Mouse (Mus musculus): Measurements from ENCODE around the gene Nit2. TPM values are rescaled to one million over a fixed set of nuclear protein-coding genes. Genes with fewer than 3 reads are reported as not detected.

The Nit2 gene
- polyA plus RNA-seq, 1 experiment from 2014 or later, result 47.0 TPM

DNA sequence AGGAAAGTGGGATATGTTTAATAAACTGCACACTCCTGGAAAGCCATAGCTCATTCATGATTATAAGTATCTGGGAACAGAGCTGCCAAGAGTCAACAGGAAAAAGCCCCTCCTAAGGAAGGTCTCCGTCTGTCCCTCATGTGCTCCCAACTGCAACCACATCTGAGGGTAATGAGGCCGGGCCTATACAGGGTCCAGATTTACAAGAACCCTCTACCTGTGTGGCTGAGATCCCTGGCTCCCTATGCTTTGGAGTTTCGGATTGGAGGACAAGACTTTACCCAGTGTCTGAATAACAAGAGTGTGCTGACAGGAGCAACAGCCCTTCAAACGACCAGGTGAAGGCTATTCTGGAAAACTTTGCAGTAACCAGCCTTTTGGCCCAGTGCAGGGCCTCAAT lies 9.4 kb downstream of the Nit2 start:
- Histone ChIP-seq H3K27me3 (no peaks in the 10 kb centered on the region), H3K27ac (replicated peaks) (no peak overlapping the region), H3K36me3 (peaks cover 65% of the 10 kb centered on the region), H3K9me3 (no peaks in the 10 kb centered on the region), H3K4me3 (no peak overlapping the region), H3K4me2 (no peak overlapping the region), H3K9ac (no peak overlapping the region), H3K4me1 (replicated peaks) (no peaks in the 10 kb centered on the region)
- 76% methylated on average over 4 of the region's 4 CpGs for WGBS
- ATAC-seq (ENCODE audit: low read depth), result no peak

DNA sequence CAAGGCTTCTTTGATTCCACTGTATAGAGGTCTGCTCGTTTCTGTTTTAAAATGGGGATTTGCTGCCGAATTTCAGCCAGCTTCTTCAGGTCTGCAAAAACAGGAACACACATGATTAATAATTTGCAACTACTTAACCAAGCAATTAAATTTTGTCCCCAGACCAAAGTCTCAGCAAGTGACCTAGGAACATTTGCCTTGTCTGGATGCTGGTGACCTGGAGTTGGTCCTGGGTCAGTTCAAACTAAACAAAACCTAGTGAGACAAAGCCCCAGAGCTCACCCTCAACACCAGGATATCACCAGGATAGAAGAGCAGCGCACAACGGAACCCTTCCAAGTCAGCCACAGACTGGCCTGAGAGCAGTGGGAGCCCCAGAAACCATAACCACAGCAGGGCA lies 10.1 kb downstream of the Nit2 start:
- Histone ChIP-seq H3K4me3 (no peak overlapping the region), H3K4me2 (no peak overlapping the region), H3K9ac (no peak overlapping the region), H3K4me1 (replicated peaks) (no peaks in the 10 kb centered on the region), H3K27ac (replicated peaks) (no peak overlapping the region), H3K27me3 (no peaks in the 10 kb centered on the region), H3K36me3 (peaks cover 71% of the 10 kb centered on the region), H3K9me3 (no peaks in the 10 kb centered on the region)
- no peak for ATAC-seq (ENCODE audit: low read depth)
- WGBS, result 91% methylated on average over 4 of the region's 4 CpGs

GRCm38 (mm10) chr16:57155899-57156298 lies 11.2 kb downstream of the Nit2 start:
- Histone ChIP-seq H3K27me3 (no peaks in the 10 kb centered on the region), H3K27ac (replicated peaks) (no peak overlapping the region), H3K36me3 (peaks cover 68% of the 10 kb centered on the region), H3K4me2 (no peak overlapping the region), H3K4me3 (no peak overlapping the region), H3K9me3 (no peaks in the 10 kb centered on the region), H3K9ac (no peak overlapping the region), H3K4me1 (replicated peaks) (no peaks in the 10 kb centered on the region)
- no peak for ATAC-seq (ENCODE audit: low read depth)

- Histone ChIP-seq H3K36me3 (peaks cover 61% of the 10 kb centered on the region), H3K4me2 (no peak overlapping the region), H3K9ac (no peak overlapping the region), H3K27ac (replicated peaks) (no peak overlapping the region), H3K9me3 (no peaks in the 10 kb centered on the region), H3K4me3 (no peak overlapping the region), H3K4me1 (replicated peaks) (no peaks in the 10 kb centered on the region), H3K27me3 (no peaks in the 10 kb centered on the region)
- no peak for ATAC-seq (ENCODE audit: low read depth)
- 95% methylated on average over 4 of the region's 4 CpGs for WGBS
These were observed 15.7 kb downstream of the Nit2 start for GRCm38 (mm10) chr16:57151437-57151836.

GRCm38 (mm10) chr16:57144741-57145140 lies 22.4 kb downstream of the Nit2 start:
- Histone ChIP-seq H3K9me3 (no peaks in the 10 kb centered on the region), H3K27me3 (no peaks in the 10 kb centered on the region), H3K4me3 (no peak overlapping the region), H3K9ac (no peak overlapping the region), H3K4me2 (no peak overlapping the region), H3K4me1 (replicated peaks) (no peaks in the 10 kb centered on the region), H3K36me3 (peaks cover 57% of the 10 kb centered on the region), H3K27ac (replicated peaks) (no peak overlapping the region)
- ATAC-seq (ENCODE audit: low read depth), result no peak
- 92% methylated on average over 5 of the region's 5 CpGs for WGBS

GRCm38 (mm10) chr16:57133611-57134010 lies 33.5 kb downstream of the Nit2 start:
- no peak for ATAC-seq (ENCODE audit: low read depth)
- no peaks in the 10 kb centered on the region for H3K27me3 ChIP-seq
- H3K9me3 ChIP-seq, result no peaks in the 10 kb centered on the region
- H3K4me2 ChIP-seq, result no peak overlapping the region
- H3K4me3 ChIP-seq, result no peak overlapping the region
- H3K9ac ChIP-seq, result no peak overlapping the region
- 92% methylated on average over 6 of the region's 6 CpGs for whole genome bisulfite sequencing
- H3K27ac ChIP-seq (replicated peaks), result no peak overlapping the region
- peaks cover 33% of the 10 kb centered on the region for H3K36me3 ChIP-seq
- peaks cover 23% of the 10 kb centered on the region for H3K4me1 ChIP-seq (replicated peaks)

DNA sequence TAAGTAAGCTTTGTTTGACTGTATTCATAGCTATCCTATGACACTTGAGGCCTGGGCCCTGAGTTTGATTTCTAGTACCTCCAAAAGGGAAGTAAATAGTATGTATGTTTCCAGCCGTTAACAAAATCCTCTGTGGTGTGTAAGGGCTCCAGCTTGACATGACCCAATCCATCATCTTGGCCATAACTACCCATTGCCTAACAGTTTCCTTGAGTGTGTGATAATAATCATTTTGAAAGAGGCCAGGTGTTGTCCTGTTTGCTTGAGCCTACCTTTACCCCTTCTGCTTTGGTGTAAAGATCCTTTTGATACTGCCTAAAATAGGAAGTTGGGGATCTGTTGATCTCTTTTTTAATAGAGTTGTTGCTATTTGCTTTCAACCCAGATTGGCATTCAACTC lies 34.8 kb downstream of the Nit2 start:
- H3K36me3 ChIP-seq, result peaks cover 25% of the 10 kb centered on the region
- no peaks in the 10 kb centered on the region for H3K9me3 ChIP-seq
- ATAC-seq (ENCODE audit: low read depth), result no peak
- H3K9ac ChIP-seq, result no peak overlapping the region
- H3K27ac ChIP-seq (replicated peaks), result no peak overlapping the region
- no peaks in the 10 kb centered on the region for H3K27me3 ChIP-seq
- WGBS, result 79% methylated on average over 1 of the region's 1 CpGs
- H3K4me2 ChIP-seq, result no peak overlapping the region
- H3K4me3 ChIP-seq, result no peak overlapping the region
- peaks cover 23% of the 10 kb centered on the region for H3K4me1 ChIP-seq (replicated peaks)

GRCm38 (mm10) chr16:57131544-57131943 lies 35.6 kb downstream of the Nit2 start:
- H3K4me2 ChIP-seq, result no peak overlapping the region
- H3K36me3 ChIP-seq, result peaks cover 19% of the 10 kb centered on the region
- no peak overlapping the region for H3K27ac ChIP-seq (replicated peaks)
- peaks cover 23% of the 10 kb centered on the region for H3K4me1 ChIP-seq (replicated peaks)
- WGBS, result 31% methylated on average over 4 of the region's 4 CpGs
- ATAC-seq (ENCODE audit: low read depth), result peak; percentile 45; the same call in 1 of the 2 replicates
- no peaks in the 10 kb centered on the region for H3K27me3 ChIP-seq
- H3K4me3 ChIP-seq, result no peak overlapping the region
- no peaks in the 10 kb centered on the region for H3K9me3 ChIP-seq
- no peak overlapping the region for H3K9ac ChIP-seq

DNA sequence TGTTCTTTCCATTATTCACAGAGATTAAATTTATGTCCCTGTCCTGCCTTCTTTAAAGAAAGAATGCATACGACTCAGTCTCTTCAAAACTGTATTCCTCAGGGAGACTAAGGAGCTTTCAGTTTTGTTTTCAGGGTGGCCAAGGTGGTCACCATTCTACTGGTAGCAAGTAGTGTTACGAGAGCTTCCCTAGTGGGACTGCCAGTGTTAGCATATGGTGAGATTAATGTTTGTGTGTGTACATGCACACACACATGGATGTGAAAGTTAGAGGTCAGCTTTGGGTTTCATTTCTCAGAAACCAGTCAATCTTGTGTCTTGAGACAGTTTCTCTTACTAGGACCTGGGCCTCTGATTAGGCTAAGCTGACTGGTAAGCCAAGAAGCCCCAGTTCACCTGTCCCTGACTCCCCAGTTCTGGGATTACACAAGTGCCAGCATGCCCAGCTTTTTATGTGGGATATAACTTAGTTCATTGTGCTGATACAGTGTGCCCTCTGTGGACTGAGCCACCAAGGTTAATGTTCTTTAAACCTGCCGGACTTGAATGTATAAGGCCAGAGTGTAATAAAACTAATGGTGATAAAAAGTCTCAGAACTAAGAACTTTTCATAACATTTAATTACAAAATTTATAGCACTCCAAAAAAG lies 36.3 kb downstream of the Nit2 start:
- H3K4me1 ChIP-seq (replicated peaks), result peaks cover 23% of the 10 kb centered on the region
- ATAC-seq (ENCODE audit: low read depth), result 0 out of 2 replicates have a peak, but pooled peaks have one; percentile 28
- no peaks in the 10 kb centered on the region for H3K27me3 ChIP-seq
- no peaks in the 10 kb centered on the region for H3K9me3 ChIP-seq
- H3K9ac ChIP-seq, result no peak overlapping the region
- H3K27ac ChIP-seq (replicated peaks), result no peak overlapping the region
- H3K4me3 ChIP-seq, result no peak overlapping the region
- WGBS, result 42% methylated on average over 3 of the region's 3 CpGs
- H3K4me2 ChIP-seq, result no peak overlapping the region
- peaks cover 14% of the 10 kb centered on the region for H3K36me3 ChIP-seq

DNA sequence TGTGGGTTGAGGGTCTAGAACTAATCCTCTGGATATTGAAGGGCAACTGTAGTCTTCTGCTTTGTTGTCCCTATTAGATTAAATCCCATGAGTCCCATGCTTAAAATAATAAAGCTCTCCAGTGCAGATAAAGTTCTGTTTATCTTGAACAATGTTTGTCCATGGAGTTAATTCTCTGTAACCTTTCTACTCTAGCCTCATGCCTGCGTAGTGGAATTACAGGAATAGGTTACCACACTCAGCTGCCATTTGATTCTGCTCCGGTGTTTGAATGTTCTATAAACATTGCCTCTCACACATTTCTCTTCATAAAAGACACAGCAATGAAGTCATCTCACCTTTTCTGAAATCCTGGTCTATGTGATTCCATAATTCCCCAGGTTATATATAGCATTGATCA lies 39.3 kb downstream of the Nit2 start:
- no peak overlapping the region for H3K9ac ChIP-seq
- H3K4me2 ChIP-seq, result no peak overlapping the region
- 89% methylated on average over 2 of the region's 2 CpGs for WGBS
- no peak for ATAC-seq (ENCODE audit: low read depth)
- peaks cover 42% of the 10 kb centered on the region for H3K4me1 ChIP-seq (replicated peaks)
- H3K27me3 ChIP-seq, result no peaks in the 10 kb centered on the region
- H3K4me3 ChIP-seq, result no peak overlapping the region
- H3K27ac ChIP-seq (replicated peaks), result no peak overlapping the region
- H3K36me3 ChIP-seq, result no peaks in the 10 kb centered on the region
- H3K9me3 ChIP-seq, result no peaks in the 10 kb centered on the region

DNA sequence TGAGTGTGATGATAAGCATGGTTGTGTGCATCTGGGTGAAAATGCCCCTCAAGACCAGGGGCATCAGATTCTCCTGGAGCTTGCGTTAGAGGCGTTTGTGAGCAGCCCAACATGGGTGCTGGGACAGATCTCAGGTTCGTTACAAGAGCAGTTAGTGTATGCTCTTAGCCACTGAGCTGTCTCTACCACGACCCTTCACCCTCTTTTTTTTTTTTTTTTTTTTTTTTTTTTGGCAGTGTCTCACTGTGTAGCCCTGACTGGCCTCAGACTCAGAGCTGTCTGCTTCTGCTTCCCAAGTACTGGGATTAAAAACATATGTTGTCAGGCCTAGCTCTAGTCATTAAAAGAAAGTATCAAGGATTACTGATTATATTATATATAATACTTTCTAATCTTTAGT lies 40.9 kb downstream of the Nit2 start:
- no peak for ATAC-seq (ENCODE audit: low read depth)
- no peaks in the 10 kb centered on the region for H3K36me3 ChIP-seq
- WGBS, result 78% methylated on average over 4 of the region's 4 CpGs
- peaks cover 39% of the 10 kb centered on the region for H3K4me1 ChIP-seq (replicated peaks)
- H3K27ac ChIP-seq (replicated peaks), result no peak overlapping the region
- no peak overlapping the region for H3K4me2 ChIP-seq
- no peak overlapping the region for H3K9ac ChIP-seq
- no peaks in the 10 kb centered on the region for H3K27me3 ChIP-seq
- no peak overlapping the region for H3K4me3 ChIP-seq
- no peaks in the 10 kb centered on the region for H3K9me3 ChIP-seq

- 59% methylated on average over 6 of the region's 6 CpGs for WGBS
- no peak for ATAC-seq (ENCODE audit: low read depth)
- H3K27me3 ChIP-seq, result no peaks in the 10 kb centered on the region
- H3K4me1 ChIP-seq (replicated peaks), result peaks cover 25% of the 10 kb centered on the region
- H3K36me3 ChIP-seq, result no peaks in the 10 kb centered on the region
- H3K4me3 ChIP-seq, result peak overlapping the region; percentile 84
- peak overlapping the region; percentile 82 for H3K4me2 ChIP-seq
- H3K9ac ChIP-seq, result peak overlapping the region; percentile 92
- no peaks in the 10 kb centered on the region for H3K9me3 ChIP-seq
- H3K27ac ChIP-seq (replicated peaks), result no peak overlapping the region
These were observed 44.3 kb downstream of the Nit2 start for GRCm38 (mm10) chr16:57122682-57123445.

Measured in neural tube, embryonic 13.5 days (tissue).